Mouse (Mus musculus) heart, adult 2 months (tissue): ENCODE measurements around the gene H2-T24.

Experiments used
- CTCF ChIP-seq: fragments of 200-600 bp; IDR thresholded peaks from 2 replicates; pipeline ENCODE4 v1.8.1; 2022; ENCODE audit warnings: antibody characterized with exemption, mild to moderate bottlenecking, moderate library complexity
- EP300 ChIP-seq: fragments of 200-500 bp; IDR thresholded peaks from 2 replicates; pipeline ENCODE4 v1.6.1; 2011; ENCODE audit warnings: low read depth, low read length, control low read depth; ENCODE audit not compliant: insufficient read depth
- POLR2A ChIP-seq: fragments of 200-500 bp; IDR thresholded peaks from 2 replicates; pipeline ENCODE4 v1.6.1; 2011; ENCODE audit warnings: mild to moderate bottlenecking, low read depth, low read length, control low read depth; ENCODE audit not compliant: insufficient read depth

DNA sequence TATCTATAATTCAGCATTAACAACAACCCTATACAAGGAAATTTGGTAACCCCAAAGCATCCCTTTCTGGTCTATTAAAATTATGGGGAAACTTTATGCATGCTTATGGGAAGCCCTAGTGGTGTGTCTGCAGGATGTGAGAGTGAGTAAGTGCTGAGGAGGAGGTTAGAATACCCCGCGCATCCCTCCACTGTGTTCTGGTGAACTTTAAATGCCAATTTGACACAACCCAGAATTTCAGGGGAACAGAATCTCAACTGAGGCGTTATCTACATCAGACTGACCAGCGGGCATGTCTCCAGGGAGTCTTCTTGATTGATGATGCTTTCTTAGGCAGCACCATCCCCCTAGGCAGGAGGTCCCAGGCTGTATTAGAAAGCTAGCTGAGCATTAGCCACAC, 5.5 kb upstream of the H2-T24 start:
- TF ChIP-seq CTCF (no peak), POLR2A (no peak), EP300 (no peak)
